Mouse (Mus musculus) cerebellum, adult 8-10 months (tissue): Measurements from ENCODE around the gene Hist2h3b.
"Not testable (repeated sequence)": the region's sequence is repeated elsewhere in the genome, so short reads cannot be mapped to it uniquely, and the experiment has no call there.

Experiments
- DNase-seq: peaks from one replicate; pipeline ENCODE4 v3.0.0; 2022

Hist2h3b gene

DNA sequence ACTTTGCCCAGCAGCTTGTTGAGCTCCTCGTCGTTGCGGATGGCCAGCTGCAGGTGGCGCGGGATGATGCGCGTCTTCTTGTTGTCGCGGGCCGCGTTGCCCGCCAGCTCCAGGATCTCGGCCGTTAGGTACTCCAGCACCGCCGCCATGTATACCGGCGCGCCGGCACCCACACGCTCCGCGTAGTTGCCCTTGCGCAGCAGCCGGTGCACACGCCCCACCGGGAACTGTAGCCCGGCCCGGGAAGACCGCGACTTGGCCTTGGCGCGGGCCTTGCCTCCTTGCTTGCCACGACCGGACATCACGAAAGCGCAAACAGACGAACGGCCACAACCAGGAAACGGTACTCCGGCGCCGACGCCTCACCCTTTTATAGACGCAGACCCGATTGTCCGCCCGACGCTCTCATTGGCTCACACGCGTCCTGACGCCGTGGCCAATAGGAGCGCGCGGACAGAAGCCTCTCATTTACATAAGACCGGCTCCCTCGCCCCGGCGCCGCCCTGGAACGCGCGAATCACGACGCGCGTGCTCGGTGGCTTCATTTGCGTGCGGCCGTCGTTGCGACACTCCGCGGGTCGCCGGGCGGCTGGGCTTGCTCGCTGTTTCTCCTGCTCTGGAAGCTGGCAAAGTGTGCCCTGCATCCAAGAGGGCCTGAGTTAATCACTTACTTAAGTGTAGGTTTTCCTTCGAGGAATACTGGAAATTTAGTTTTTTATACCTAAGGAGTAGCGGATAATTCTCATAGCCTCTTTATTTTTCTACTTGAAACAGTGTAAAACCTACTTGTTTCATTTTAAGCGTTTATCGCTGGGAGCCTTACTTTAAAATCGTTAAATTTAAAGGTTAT lies 28.3 kb upstream of the Hist2h3b start, which contains the start of gene Hist2h2aa2:
TSS of gene Hist2h2aa2 (minus strand) at position 328 of the 850 bp plus-strand sequence.
- DNase-seq: peak; percentile 97

DNA sequence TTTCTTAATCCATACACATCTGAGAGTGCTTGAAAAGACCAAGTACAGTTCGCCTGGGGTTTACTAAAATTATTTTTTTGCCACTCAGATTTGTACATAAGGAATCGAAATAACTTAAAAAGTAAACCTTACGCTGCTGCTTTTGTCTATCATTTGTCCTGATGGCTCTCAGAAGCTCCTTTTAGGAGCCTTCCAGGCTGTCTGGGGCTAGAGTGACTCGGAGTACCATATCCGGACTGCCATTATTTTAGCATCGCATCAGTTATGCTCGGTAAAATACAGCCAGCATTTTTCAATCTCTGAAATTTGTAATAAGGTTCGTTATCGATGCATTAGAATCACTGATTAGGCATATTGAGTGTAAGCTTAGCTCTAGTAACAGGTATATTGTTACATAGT lies 27.7 kb upstream of the Hist2h3b start:
- no peak for DNase-seq

DNA sequence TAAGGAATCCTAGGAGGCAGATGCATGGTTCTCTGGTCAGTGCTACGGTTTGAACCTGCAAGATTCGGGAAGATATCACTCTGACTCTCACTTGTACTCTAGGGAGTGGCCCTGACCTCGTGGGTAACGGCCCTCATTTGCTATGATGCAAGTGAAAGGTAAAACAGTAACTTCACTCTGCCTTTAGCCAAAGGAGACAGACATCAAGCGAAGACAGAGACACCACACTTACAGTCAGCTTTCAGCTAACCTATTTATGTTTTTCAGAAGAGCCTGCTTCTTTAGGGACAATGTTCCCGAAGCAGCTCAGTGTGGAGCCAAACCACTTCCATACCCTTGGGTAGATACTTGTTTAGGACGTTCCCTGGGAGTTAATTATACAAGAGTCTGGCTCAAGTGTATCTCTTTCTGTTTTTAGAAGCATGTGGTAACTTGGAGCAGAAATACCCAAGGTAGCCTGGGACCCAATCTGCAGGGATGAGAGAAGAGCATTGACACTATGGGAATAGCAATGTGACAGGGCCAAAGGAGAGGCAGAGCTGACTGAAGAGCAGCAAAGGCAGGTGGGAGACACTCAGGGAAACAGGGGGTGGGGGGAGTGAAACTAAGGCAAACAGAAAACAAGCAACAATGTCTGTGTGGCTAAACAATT lies 24.4 kb upstream of the Hist2h3b start:
- no peak for DNase-seq

DNA sequence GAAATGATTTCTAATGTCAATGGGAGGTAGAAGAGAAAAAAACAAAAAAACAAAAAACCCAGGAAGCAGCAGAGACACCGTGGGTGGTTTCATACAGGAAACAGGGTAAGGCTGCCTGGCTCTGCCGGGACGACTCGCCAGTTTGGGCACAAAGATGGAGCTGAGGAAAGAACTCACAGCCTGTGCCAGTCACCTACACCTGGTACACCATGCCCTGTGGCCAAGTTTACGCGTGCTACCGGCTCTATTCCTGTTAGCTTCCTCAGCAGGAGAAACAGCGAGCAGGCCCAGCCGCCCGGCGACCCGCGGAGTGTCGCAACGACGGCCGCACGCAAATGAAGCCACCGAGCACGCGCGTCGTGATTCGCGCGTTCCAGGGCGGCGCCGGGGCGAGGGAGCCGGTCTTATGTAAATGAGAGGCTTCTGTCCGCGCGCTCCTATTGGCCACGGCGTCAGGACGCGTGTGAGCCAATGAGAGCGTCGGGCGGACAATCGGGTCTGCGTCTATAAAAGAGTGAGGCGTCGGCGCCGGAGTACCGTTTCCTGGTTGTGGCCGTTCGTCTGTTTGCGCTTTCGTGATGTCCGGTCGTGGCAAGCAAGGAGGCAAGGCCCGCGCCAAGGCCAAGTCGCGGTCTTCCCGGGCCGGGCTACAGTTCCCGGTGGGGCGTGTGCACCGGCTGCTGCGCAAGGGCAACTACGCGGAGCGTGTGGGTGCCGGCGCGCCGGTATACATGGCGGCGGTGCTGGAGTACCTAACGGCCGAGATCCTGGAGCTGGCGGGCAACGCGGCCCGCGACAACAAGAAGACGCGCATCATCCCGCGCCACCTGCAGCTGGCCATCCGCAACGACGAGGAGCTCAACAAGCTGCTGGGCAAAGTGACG lies 23.2 kb upstream of the Hist2h3b start, which contains the start of gene Hist2h2aa1:
TSS of gene Hist2h2aa1 (plus strand) at position 495 of the 884 bp plus-strand sequence.
- peak; percentile 88 for DNase-seq

DNA sequence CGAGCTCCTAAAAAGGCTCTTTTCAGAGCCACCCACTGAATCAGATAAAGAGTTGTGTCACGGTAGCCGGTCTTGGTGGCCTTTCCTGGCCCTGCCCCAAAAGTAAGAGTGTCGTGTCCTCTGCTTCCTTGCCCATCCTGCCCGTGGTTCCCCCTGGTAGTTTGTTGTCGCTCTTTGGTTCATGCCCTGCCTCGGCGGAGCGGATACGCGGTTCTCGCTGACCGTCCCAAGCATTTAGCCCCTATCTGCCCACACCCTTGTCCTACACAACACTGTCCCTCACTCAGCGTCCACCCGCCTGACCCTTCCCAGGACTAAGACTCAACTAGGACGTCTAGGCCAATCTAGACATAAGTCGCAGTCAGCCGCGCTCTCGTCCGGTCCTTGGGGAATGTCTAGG lies 22.4 kb upstream of the Hist2h3b start:
- DNase-seq: not testable (repeated sequence)

DNA sequence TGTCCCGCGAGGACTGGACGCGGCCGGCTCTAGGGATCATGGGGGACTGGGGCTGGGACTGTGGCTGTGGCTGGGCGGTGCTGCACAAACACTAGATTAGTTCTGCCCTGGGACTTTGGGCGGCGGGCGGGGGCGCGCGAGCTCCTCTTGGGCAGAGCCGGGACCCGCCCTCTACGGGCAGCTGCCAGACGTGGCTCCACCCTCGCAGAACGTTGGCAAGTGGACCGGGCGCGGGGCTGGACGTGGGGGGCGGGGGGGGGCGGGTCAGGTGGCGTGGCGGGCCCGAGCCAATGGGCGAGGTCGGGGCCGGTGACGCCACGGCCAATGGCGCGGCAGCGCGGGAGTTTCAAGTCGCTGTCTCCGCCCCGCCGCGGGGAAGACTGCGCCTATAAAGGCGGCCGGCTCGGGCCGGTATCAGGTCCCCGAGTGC lies 22.0 kb upstream of the Hist2h3b start, which contains the start of gene Hist2h3c1:
TSS of gene Hist2h3c1 (plus strand) at position 259 of the 430 bp plus-strand sequence.
- DNase-seq: not testable (repeated sequence)

DNA sequence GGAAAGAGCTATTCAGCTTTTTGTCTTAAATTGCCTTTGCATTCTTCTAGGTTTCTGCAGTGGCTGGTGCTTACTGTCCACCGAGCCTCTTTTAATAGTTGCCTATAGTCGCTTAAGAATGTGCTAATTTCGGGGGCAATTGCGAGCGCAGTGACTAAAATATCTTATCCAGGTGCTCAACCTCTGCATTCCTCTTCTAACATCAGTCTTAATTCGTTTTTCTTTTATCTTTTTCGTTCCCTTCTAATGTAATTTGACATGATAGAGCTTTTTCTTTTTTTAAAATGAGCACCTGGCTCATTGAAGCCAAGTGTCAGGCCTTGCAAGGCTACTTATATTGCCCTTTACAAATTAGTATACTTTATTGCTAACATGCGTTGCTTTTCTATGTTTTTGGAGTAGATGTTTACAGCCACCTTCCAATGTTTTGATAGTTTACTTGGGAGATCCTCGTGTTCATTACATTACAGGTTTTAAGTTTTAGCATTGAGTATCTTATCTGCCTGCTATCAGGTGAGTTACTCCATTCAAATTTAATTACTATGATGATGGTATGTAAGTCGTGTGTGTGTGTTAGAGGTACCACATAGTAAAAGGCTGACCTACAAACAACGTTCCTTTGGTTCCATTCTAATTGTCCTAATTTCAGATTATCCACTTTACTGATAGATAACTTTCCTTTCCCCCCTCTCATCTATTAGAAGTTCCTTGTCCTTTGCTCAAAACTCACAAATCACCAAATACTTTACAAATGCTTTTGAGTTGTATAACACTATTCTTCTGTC lies 20.9 kb upstream of the Hist2h3b start:
- no peak for DNase-seq

DNA sequence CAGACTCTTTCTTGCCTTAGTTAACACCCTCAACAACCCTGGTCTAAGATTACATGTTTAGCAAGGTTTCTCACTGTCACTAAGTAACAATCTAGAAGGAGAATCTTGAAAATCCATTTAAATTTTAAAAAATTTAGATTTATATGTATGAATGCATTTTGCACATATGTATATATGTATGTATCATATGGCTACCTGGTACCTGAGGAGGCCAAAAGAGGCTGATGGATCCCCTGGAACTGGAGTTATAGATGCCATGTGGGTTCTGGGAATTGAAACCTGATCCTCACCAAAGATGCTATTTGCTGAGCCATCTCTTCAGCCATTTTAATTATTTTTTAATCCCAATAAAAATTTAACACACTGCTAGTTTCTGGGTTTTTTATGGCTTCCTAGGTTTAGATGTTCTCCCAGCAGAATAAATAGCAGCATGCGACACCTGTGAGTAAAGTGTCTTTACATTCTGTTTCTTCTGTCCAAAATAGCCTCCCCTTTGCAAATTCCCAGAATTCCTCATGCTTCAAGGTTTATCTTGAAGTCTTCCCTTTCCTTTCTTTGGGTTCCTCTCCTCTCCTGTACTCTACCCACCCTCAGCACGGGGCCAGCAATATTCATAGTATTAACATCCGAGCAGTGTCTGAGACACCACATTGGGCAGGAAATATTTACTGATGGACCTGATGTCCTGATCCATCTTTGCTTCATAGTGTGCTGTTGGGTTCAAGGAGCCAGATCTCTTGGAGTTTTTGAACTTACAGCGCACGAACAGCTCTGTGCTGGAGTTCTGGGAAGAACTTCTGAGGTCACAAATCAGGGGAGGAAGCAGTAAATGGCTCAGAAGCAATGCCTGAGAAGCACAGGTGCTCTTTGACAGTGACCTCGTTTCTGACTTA lies 20.1 kb upstream of the Hist2h3b start:
- DNase-seq: no peak

DNA sequence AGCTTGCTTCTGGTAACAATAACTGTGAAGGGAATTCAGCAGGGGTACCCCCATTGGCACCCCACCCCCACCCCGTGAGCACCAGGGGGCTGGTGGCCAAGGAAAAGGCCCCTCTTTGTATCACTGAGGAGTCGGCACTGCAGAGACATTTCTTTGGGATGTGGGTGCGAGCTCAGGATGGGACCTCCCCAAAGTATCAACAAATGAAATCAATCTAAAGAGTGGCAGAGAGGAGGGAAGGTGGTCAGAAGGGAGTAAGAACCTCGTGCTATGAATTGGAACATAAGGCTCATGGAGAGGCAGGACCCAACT lies 19.5 kb upstream of the Hist2h3b start:
- no peak for DNase-seq

DNA sequence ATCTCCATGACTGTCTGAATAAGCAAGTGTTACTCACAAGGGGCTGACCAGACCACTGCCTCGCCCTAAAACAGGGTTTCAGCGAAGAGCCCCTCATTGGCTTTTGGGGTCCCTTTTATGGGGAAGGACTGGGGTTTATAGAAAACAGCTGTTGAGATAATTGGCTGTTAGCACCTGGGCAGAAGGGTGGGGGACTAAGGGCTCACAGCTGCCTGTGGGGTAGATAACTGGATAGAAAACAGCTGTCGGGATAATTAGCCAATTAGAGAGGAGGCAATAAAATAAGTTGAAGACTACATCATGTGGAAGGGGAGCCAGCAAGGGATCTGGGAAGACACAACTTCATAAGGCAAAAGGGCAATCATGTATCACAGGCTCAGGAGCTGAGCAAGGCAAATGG lies 17.6 kb upstream of the Hist2h3b start:
- DNase-seq: no peak

DNA sequence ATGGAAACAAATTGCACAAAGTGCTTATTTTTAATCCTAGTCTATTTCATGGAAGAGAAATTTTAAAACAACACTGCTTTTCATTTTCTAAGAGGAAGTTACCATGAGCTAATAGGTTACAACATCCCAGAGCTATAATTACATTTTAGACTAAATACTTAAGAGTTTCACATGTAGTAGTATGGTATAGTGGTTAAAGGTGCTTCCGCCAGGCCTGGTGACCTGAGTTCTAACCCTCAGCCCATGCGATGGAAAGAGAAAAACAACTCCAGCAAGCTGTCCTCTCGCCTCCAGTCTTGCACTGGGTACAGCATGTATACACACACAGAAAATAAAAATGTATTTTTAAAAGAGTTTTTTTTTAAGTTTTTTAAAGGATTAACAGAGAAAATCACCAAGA lies 16.7 kb upstream of the Hist2h3b start:
- DNase-seq: no peak

DNA sequence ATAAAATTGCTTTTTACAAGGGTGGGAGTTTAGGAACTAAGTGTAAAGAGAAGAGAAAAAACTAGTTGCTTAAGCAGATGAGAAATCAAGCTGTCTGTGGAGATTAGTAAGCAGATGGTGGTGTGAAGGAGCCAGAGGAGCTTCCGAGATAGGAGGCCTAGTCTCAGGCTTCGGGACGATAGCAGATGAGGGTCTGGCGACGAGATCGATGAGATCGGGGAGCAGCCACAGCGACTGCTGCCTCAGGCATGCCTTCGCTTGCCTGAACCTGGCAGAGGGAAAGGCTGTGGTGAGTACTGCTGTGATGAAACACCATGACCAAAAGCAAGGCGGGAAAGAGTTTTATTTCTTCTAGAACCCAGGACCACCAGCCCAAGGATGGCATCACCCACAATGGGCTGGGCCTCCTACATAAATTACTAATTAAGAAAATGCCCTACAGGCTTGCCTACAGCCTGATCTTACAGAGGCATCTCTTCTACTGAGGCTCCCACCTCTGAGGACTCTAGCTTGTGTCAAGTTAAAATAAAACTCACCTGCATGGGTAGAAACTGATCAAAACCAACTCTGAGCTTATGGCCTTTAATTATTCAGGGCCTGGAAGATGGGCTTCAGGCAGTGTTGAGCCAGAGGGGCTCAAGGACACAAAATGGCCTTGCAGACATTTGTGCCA lies 13.6 kb upstream of the Hist2h3b start:
- DNase-seq: no peak

DNA sequence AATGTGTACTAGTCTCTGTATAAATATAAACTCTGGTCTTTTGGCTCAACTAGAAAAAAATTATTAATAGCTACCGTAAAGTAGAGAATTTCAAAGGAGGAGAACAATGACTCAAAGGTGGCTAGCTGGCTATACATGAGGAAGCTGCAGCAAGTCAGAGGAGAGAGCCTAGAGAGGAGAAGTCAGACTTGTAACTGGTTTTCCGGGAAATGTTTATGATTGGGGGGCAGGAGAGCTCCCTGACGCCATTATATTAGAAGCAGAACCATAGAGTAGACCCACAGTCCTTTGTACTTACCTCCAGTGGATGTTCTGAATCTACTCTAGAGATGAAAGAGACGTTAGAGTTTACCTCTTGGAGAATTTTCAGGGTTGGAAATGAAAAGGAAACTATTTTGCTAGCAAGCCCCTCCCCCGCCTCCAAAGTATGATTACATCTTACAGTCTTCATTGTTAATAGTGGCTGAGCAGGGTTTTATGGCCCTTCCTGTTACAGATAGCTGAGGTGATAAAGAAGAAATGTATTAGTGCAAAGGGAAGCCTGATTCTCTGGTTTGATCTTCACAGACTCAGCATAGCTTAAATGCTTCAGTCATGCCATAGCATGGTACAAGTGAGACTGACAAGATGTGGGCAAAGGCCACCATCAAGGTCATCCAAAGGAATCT lies 12.4 kb upstream of the Hist2h3b start:
- no peak for DNase-seq

DNA sequence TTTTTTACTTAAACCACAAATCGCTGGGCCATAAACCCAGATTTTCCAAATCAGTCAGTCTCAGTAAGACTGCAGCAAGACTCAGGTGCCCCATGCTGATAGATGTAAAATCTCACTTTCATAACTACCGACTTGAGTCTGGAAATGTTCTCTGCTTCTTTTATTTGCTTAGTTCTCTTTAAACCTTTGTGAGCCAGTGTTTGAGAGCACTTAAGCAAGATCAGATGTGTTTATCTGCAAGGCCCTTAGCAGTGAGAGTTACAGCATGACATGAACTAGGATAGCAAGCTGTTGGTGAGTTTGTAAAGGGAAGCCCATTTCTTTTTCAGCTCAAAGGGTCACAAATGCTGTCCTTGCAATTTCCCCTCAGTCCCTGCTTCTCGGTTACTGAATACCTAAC lies 11.3 kb upstream of the Hist2h3b start:
- DNase-seq: no peak

DNA sequence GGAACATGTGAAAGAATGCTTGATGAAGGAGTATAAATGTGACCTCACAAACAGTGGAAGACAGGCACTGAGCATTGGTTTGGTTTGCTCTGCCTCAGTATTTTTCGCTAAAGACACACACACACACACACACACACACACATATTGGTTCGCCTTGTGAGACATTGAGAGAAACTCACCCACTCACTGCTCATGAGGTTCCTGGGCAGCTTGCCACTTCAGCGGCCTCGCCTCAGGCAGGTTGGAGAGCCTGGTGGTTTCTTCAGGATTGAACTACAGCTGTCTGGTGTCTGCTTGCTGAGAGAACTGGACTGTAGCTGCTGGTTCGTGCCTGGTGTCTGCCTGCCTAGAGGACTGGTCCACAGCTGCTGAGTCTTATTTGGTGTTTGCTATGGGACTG lies 8.2 kb upstream of the Hist2h3b start:
- DNase-seq: no peak

DNA sequence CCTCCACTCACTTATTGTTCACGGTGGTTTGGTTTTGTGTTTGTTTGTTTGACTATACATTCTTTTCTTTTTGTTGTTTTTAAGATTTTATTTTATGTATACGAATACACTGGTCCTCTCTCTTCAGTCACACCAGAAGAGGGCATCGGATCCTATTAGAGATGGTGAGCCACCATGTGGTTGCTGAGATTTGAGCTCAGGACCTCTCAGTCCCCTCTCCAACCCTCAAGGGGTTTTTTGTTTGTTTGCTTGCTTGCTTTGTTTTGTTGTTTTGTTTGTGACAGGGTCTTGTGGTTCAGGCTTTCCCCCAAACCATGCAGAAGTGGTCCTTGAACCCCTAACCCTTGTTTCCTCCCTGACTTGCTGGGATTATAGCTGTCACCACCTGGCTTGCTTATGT lies 6.8 kb upstream of the Hist2h3b start:
- no peak for DNase-seq

DNA sequence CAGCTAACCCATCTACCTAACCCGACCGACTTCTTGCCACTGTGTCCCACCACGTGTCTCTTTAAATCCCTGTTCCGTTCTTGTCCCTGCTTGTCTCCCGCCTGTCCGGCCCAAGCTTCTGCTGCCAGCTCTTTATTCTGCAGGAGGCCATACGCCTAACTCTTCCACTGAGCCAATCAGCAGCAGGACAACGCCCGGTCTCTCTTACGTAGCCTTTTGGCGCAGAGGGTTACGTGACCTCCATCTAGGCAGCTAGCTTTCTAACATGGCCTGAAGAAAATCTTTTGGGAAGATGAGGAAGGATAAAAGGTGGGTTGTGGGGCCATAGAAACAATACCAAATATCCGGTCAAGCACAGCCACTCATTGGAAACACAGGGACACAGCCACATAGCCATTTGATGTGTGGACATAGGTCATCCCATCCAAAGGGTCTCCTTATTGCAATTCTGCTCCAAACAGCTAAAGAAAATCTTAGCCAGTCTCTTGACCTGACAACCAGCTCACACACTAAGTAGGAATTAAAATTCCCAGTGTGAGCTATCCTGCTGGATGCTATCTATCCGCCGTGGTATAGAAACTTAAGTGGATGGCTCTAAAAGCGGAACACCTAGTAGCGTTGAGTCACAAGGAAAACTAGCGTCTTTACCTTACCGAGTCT lies 6.1 kb upstream of the Hist2h3b start:
- peak; percentile 87 for DNase-seq

DNA sequence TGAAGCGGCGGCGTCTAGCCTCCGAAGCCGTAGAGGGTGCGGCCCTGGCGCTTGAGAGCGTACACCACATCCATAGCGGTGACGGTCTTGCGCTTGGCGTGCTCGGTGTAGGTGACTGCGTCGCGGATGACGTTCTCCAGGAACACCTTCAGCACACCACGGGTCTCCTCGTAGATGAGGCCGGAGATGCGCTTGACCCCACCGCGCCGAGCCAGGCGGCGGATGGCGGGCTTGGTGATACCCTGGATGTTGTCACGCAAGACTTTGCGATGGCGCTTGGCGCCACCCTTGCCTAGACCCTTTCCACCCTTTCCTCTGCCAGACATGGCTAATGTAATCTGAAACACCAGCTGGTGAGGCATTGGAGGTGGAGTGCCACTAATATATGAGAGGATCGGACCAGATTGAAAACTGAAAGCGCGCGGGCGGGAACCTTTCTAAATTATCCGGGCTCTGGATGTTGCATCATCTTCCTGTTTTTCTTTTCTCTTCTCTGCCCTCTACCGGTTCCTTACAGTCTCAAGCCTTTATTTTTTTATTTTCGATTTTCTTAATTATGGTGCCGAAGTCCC lies 5.4 kb upstream of the Hist2h3b start, which contains the start of gene Hist2h4:
TSS of gene Hist2h4 (minus strand) at position 333 of the 572 bp plus-strand sequence.
- peak; percentile 99 for DNase-seq
